14 mouse cellular contexts compared by ENCODE assay signal in genomic region chr13:95831760-95832159, GRCm38 (mm10). TPM values are rescaled to one million over a fixed set of nuclear protein-coding genes. Genes with fewer than 3 reads are reported as not detected.
A peak's percentile ranks its signal among the peaks of the same experiment; 100 is the strongest.
DNase-seq lines count a peak whose midpoint lies in the region; ATAC-seq lines count a peak whose summit lies in the region.
"Had no signal": no experiment of that assay in that cellular context is flagged by ENCODE, and none has a peak within 500 bp of the region (broad histone marks: within the 10 kb centered on the region; RNA-seq: fewer than 3 reads in every experiment).

No protein-coding gene starts in this region.

- DNase-seq in kidney, adult 11 months, result peak; percentile 17
- DNase-seq in Muller cell, postnatal 12 days (ENCODE audit: inconsistent ontology term), result peak; percentile 76
- peak; percentile 48 for DNase-seq in adrenal gland, postnatal 14 days
- DNase-seq in kidney, postnatal 36 days, result peak; percentile 27 to 32
- DNase-seq in B cell, adult 2 months, result no peak
- DNase-seq in hindbrain, embryonic 11.5 days (ENCODE audit: low spot score), result no peak
- DNase-seq: gastrocnemius, adult 2 months had no signal

- H3K27me3 ChIP-seq in kidney, embryonic 16.5 days (ENCODE audit: insufficient read depth, low read length), result no peaks in the 10 kb centered on the region
- H3K27me3 ChIP-seq in hindbrain, embryonic 11.5 days (ENCODE audit: control insufficient read depth, insufficient read depth, low read length), result no peaks in the 10 kb centered on the region
- H3K27me3 ChIP-seq: embryonic facial prominence, embryonic 12.5 days; forebrain, embryonic 13.5 days; heart, embryonic 15.5 days; megakaryocyte, embryonic 14.5 days had no signal

- no peaks in the 10 kb centered on the region for H3K36me3 ChIP-seq in kidney, embryonic 16.5 days (ENCODE audit: insufficient read depth, low read length)
- no peaks in the 10 kb centered on the region for H3K36me3 ChIP-seq in hindbrain, embryonic 11.5 days (ENCODE audit: control insufficient read depth, insufficient read depth, low read length)
- H3K36me3 ChIP-seq: embryonic facial prominence, embryonic 12.5 days; heart, embryonic 15.5 days had no signal

- no peak for ATAC-seq in kidney, embryonic 16.5 days (ENCODE audit: low FRiP score, low TSS enrichment)
- no peak for ATAC-seq in hindbrain, embryonic 11.5 days (ENCODE audit: low FRiP score)
- ATAC-seq: forebrain, embryonic 13.5 days; hindbrain, postnatal 0 days had no signal

- H3K27ac ChIP-seq in kidney, embryonic 16.5 days (ENCODE audit: low read length), result no peak overlapping the region
- H3K27ac ChIP-seq in hindbrain, embryonic 11.5 days (ENCODE audit: low read depth, low read length), result no peak overlapping the region
- H3K27ac ChIP-seq: embryonic facial prominence, embryonic 12.5 days; forebrain, embryonic 13.5 days; gastrocnemius, adult 2 months; heart, embryonic 15.5 days; hindbrain, postnatal 0 days; liver, embryonic 14.5 days had no signal

- H3K9ac ChIP-seq in kidney, embryonic 16.5 days (replicated peaks; ENCODE audit: low read length), result no peak overlapping the region
- no peak overlapping the region for H3K9ac ChIP-seq in hindbrain, embryonic 11.5 days (ENCODE audit: low read depth, low read length)
- H3K9ac ChIP-seq: embryonic facial prominence, embryonic 12.5 days; forebrain, embryonic 13.5 days; heart, embryonic 15.5 days; liver, embryonic 14.5 days had no signal

- H3K4me2 ChIP-seq in kidney, embryonic 16.5 days (replicated peaks; ENCODE audit: low read depth, low read length), result no peak overlapping the region
- no peak overlapping the region for H3K4me2 ChIP-seq in hindbrain, embryonic 11.5 days (replicated peaks; ENCODE audit: low read depth, low read length)
- H3K4me2 ChIP-seq: embryonic facial prominence, embryonic 12.5 days; forebrain, embryonic 13.5 days; heart, embryonic 15.5 days had no signal

- no peaks in the 10 kb centered on the region for H3K4me1 ChIP-seq in kidney, embryonic 16.5 days (ENCODE audit: insufficient read depth, low read length)
- no peaks in the 10 kb centered on the region for H3K4me1 ChIP-seq in hindbrain, embryonic 11.5 days (replicated peaks; ENCODE audit: control insufficient read depth, insufficient read depth, low read length)
- H3K4me1 ChIP-seq: forebrain, embryonic 13.5 days had no signal

- H3K4me3 ChIP-seq in kidney, embryonic 16.5 days (ENCODE audit: low read length), result no peak overlapping the region
- H3K4me3 ChIP-seq in hindbrain, embryonic 11.5 days (ENCODE audit: low read depth, low read length), result no peak overlapping the region
- H3K4me3 ChIP-seq: embryonic facial prominence, embryonic 12.5 days; forebrain, embryonic 13.5 days; gastrocnemius, adult 2 months; heart, embryonic 15.5 days; megakaryocyte, embryonic 14.5 days had no signal

- no peaks in the 10 kb centered on the region for H3K9me3 ChIP-seq in kidney, embryonic 16.5 days (ENCODE audit: low read length)
- no peaks in the 10 kb centered on the region for H3K9me3 ChIP-seq in hindbrain, embryonic 11.5 days (ENCODE audit: control insufficient read depth, low read length)
- H3K9me3 ChIP-seq: embryonic facial prominence, embryonic 12.5 days; forebrain, embryonic 13.5 days; heart, embryonic 15.5 days; megakaryocyte, embryonic 14.5 days had no signal

RNA-seq across cellular contexts. Expression of gene Iqgap2, which starts 60.0 kb away (rescaled TPM):
- 10.5 and 11.2 TPM in 2 replicates for polyA plus RNA-seq in kidney, embryonic 16.5 days (2015; fragmentation: Nextera tagmentation; extraction: Ambion mirVana)
- 107 and 111 TPM in 2 replicates for total RNA-seq in adrenal gland, postnatal 14 days (2021)
- 17.7 and 20.7 TPM in 2 replicates for polyA plus RNA-seq in hindbrain, embryonic 11.5 days (2014; fragmentation: Nextera tagmentation; extraction: Ambion mirVana)

Comparison
In these comparisons a context has a peak if more than half of its experiments do, and no peak if none do; other contexts are left out.
1. DNase-seq: peak in kidney, adult 11 months (single experiment), Muller cell, postnatal 12 days (single experiment), adrenal gland, postnatal 14 days (single experiment) and kidney, postnatal 36 days (2 of 2); none in B cell, adult 2 months (0 of 2) and hindbrain, embryonic 11.5 days (single experiment).